Mouse (Mus musculus): ENCODE measurements around the gene Nr2e3. TPM values are rescaled to one million over a fixed set of nuclear protein-coding genes. Genes with fewer than 3 reads are reported as not detected.
"Not testable (repeated sequence)": the region's sequence is repeated elsewhere in the genome, so short reads cannot be mapped to it uniquely, and the experiment has no call there.

Gene Nr2e3
- polyA plus RNA-seq, 1 experiment from 2014 or later: not detected

GRCm38 (mm10) chr9:59943826-59944225 lies 16.6 kb downstream of the Nr2e3 start:
- H3K4me2 ChIP-seq (replicated peaks): no peak overlapping the region
- no peaks in the 10 kb centered on the region for H3K27me3 ChIP-seq (ENCODE audit: control insufficient read depth, insufficient read depth, low read length)
- DNase-seq (ENCODE audit: low spot score) (no peak), ATAC-seq (ENCODE audit: low FRiP score) (no peak)
- H3K36me3 ChIP-seq (replicated peaks; ENCODE audit: control insufficient read depth, insufficient read depth): no peaks in the 10 kb centered on the region
- H3K4me3 ChIP-seq (replicated peaks; ENCODE audit: low read length): no peak overlapping the region
- H3K27ac ChIP-seq: no peak overlapping the region
- H3K9ac ChIP-seq: no peak overlapping the region
- H3K9me3 ChIP-seq (ENCODE audit: control insufficient read depth, low read length): no peaks in the 10 kb centered on the region
- WGBS: 89% methylated on average over 6 of the region's 6 CpGs
- no peaks in the 10 kb centered on the region for H3K4me1 ChIP-seq (replicated peaks; ENCODE audit: control insufficient read depth, insufficient read depth, low read length)

- H3K4me1 ChIP-seq (replicated peaks; ENCODE audit: control insufficient read depth, insufficient read depth, low read length): no peaks in the 10 kb centered on the region
- DNase-seq (ENCODE audit: low spot score) (no peak), ATAC-seq (ENCODE audit: low FRiP score) (no peak)
- no peaks in the 10 kb centered on the region for H3K9me3 ChIP-seq (ENCODE audit: control insufficient read depth, low read length)
- 53% methylated on average over 5 of the region's 5 CpGs for WGBS
- H3K36me3 ChIP-seq (replicated peaks; ENCODE audit: control insufficient read depth, insufficient read depth): no peaks in the 10 kb centered on the region
- H3K4me3 ChIP-seq (replicated peaks; ENCODE audit: low read length): no peak overlapping the region
- H3K9ac ChIP-seq: no peak overlapping the region
- H3K27me3 ChIP-seq (ENCODE audit: control insufficient read depth, insufficient read depth, low read length): no peaks in the 10 kb centered on the region
- no peak overlapping the region for H3K4me2 ChIP-seq (replicated peaks)
- no peak overlapping the region for H3K27ac ChIP-seq
Observed at GRCm38 (mm10) chr9:59942501-59943085, 17.9 kb downstream of the Nr2e3 start.

- Histone ChIP-seq H3K9ac (no peak overlapping the region), H3K27ac (no peak overlapping the region), H3K4me3 (replicated peaks; ENCODE audit: low read length) (no peak overlapping the region), H3K36me3 (replicated peaks; ENCODE audit: control insufficient read depth, insufficient read depth) (no peaks in the 10 kb centered on the region), H3K4me2 (replicated peaks) (no peak overlapping the region), H3K4me1 (replicated peaks; ENCODE audit: control insufficient read depth, insufficient read depth, low read length) (no peaks in the 10 kb centered on the region), H3K9me3 (ENCODE audit: control insufficient read depth, low read length) (no peaks in the 10 kb centered on the region), H3K27me3 (ENCODE audit: control insufficient read depth, insufficient read depth, low read length) (no peaks in the 10 kb centered on the region)
- DNase-seq (ENCODE audit: low spot score): no peak
- ATAC-seq (ENCODE audit: low FRiP score): no peak
- 82% methylated on average over 9 of the region's 9 CpGs for WGBS
Observed at GRCm38 (mm10) chr9:59941885-59942350, 18.5 kb downstream of the Nr2e3 start.

GRCm38 (mm10) chr9:59940913-59941884 lies 19.3 kb downstream of the Nr2e3 start:
- Histone ChIP-seq H3K27ac (no peak overlapping the region), H3K9me3 (ENCODE audit: control insufficient read depth, low read length) (no peaks in the 10 kb centered on the region), H3K27me3 (ENCODE audit: control insufficient read depth, insufficient read depth, low read length) (no peaks in the 10 kb centered on the region), H3K36me3 (replicated peaks; ENCODE audit: control insufficient read depth, insufficient read depth) (no peaks in the 10 kb centered on the region), H3K4me1 (replicated peaks; ENCODE audit: control insufficient read depth, insufficient read depth, low read length) (no peaks in the 10 kb centered on the region), H3K4me3 (replicated peaks; ENCODE audit: low read length) (no peak overlapping the region), H3K4me2 (replicated peaks) (no peak overlapping the region), H3K9ac (no peak overlapping the region)
- DNase-seq (ENCODE audit: low spot score) (no peak), ATAC-seq (ENCODE audit: low FRiP score) (no peak)
- 83% methylated on average over 11 of the region's 12 CpGs for WGBS

- H3K4me1 ChIP-seq (replicated peaks; ENCODE audit: control insufficient read depth, insufficient read depth, low read length): no peaks in the 10 kb centered on the region
- no peak overlapping the region for H3K4me3 ChIP-seq (replicated peaks; ENCODE audit: low read length)
- H3K4me2 ChIP-seq (replicated peaks): no peak overlapping the region
- 78% methylated on average over 2 of the region's 2 CpGs for WGBS
- no peaks in the 10 kb centered on the region for H3K36me3 ChIP-seq (replicated peaks; ENCODE audit: control insufficient read depth, insufficient read depth)
- no peak overlapping the region for H3K9ac ChIP-seq
- H3K27ac ChIP-seq: no peak overlapping the region
- no peaks in the 10 kb centered on the region for H3K27me3 ChIP-seq (ENCODE audit: control insufficient read depth, insufficient read depth, low read length)
- ATAC-seq (ENCODE audit: low FRiP score) (no peak), DNase-seq (ENCODE audit: low spot score) (no peak)
- H3K9me3 ChIP-seq (ENCODE audit: control insufficient read depth, low read length): no peaks in the 10 kb centered on the region
Observed at GRCm38 (mm10) chr9:59939691-59940090, 20.8 kb downstream of the Nr2e3 start.

- DNase-seq (ENCODE audit: low spot score): no peak
- no peaks in the 10 kb centered on the region for H3K27me3 ChIP-seq (ENCODE audit: control insufficient read depth, insufficient read depth, low read length)
- ATAC-seq (ENCODE audit: low FRiP score): no peak
- H3K9ac ChIP-seq: no peak overlapping the region
- no peak overlapping the region for H3K4me2 ChIP-seq (replicated peaks)
- H3K4me3 ChIP-seq (replicated peaks; ENCODE audit: low read length): no peak overlapping the region
- H3K27ac ChIP-seq: no peak overlapping the region
- no peaks in the 10 kb centered on the region for H3K36me3 ChIP-seq (replicated peaks; ENCODE audit: control insufficient read depth, insufficient read depth)
- no peaks in the 10 kb centered on the region for H3K9me3 ChIP-seq (ENCODE audit: control insufficient read depth, low read length)
- WGBS: 86% methylated on average over 8 of the region's 8 CpGs
- no peaks in the 10 kb centered on the region for H3K4me1 ChIP-seq (replicated peaks; ENCODE audit: control insufficient read depth, insufficient read depth, low read length)
Observed at GRCm38 (mm10) chr9:59938529-59938928, 21.9 kb downstream of the Nr2e3 start.

- H3K4me3 ChIP-seq (replicated peaks; ENCODE audit: low read length); DNase-seq (ENCODE audit: low spot score); H3K4me1 ChIP-seq (replicated peaks; ENCODE audit: control insufficient read depth, insufficient read depth, low read length); H3K9me3 ChIP-seq (ENCODE audit: control insufficient read depth, low read length); H3K27ac ChIP-seq; H3K9ac ChIP-seq; H3K4me2 ChIP-seq (replicated peaks); H3K36me3 ChIP-seq (replicated peaks; ENCODE audit: control insufficient read depth, insufficient read depth); ATAC-seq (ENCODE audit: low FRiP score); H3K27me3 ChIP-seq (ENCODE audit: control insufficient read depth, insufficient read depth, low read length): not testable (repeated sequence)
- 87% methylated on average over 8 of the region's 8 CpGs for WGBS
Observed at GRCm38 (mm10) chr9:59935866-59936265, 24.6 kb downstream of the Nr2e3 start.

GRCm38 (mm10) chr9:59930248-59930647 lies 30.2 kb downstream of the Nr2e3 start:
- Histone ChIP-seq H3K9ac (no peak overlapping the region), H3K4me2 (replicated peaks) (no peak overlapping the region), H3K4me3 (replicated peaks; ENCODE audit: low read length) (no peak overlapping the region), H3K4me1 (replicated peaks; ENCODE audit: control insufficient read depth, insufficient read depth, low read length) (no peaks in the 10 kb centered on the region), H3K36me3 (replicated peaks; ENCODE audit: control insufficient read depth, insufficient read depth) (peaks cover 27% of the 10 kb centered on the region), H3K27me3 (ENCODE audit: control insufficient read depth, insufficient read depth, low read length) (no peaks in the 10 kb centered on the region), H3K27ac (no peak overlapping the region), H3K9me3 (ENCODE audit: control insufficient read depth, low read length) (0 out of 2 replicates have a peak, but pooled peaks cover 3% of the 10 kb centered on the region)
- no peak for DNase-seq (ENCODE audit: low spot score)
- 81% methylated on average over 3 of the region's 3 CpGs for WGBS
- ATAC-seq (ENCODE audit: low FRiP score): no peak

GRCm38 (mm10) chr9:59914761-59915160 lies 45.7 kb downstream of the Nr2e3 start:
- H3K9ac ChIP-seq: no peak overlapping the region
- no peaks in the 10 kb centered on the region for H3K4me1 ChIP-seq (replicated peaks; ENCODE audit: control insufficient read depth, insufficient read depth, low read length)
- H3K27ac ChIP-seq: no peak overlapping the region
- no peaks in the 10 kb centered on the region for H3K9me3 ChIP-seq (ENCODE audit: control insufficient read depth, low read length)
- peaks cover 45% of the 10 kb centered on the region for H3K36me3 ChIP-seq (replicated peaks; ENCODE audit: control insufficient read depth, insufficient read depth)
- WGBS: 97% methylated on average over 1 of the region's 1 CpGs
- ATAC-seq (ENCODE audit: low FRiP score): no peak
- no peaks in the 10 kb centered on the region for H3K27me3 ChIP-seq (ENCODE audit: control insufficient read depth, insufficient read depth, low read length)
- no peak overlapping the region for H3K4me2 ChIP-seq (replicated peaks)
- H3K4me3 ChIP-seq (replicated peaks; ENCODE audit: low read length): no peak overlapping the region
- no peak for DNase-seq (ENCODE audit: low spot score)
